Mouse (Mus musculus) testis, adult 2 months (tissue): Measurements from ENCODE around the gene Poldip3.

Source experiments
- CTCF ChIP-seq: fragments of 200-500 bp; IDR thresholded peaks from 2 replicates; pipeline ENCODE4 v1.5.1; 2012; ENCODE audit warnings: low read depth, mild to moderate bottlenecking, inconsistent platforms, low read length, moderate library complexity; ENCODE audit not compliant: control insufficient read depth, insufficient read depth, insufficient replicate concordance
- POLR2A ChIP-seq: fragments of 200-500 bp; IDR thresholded peaks from 2 replicates; pipeline ENCODE4 v1.6.1; 2012; ENCODE audit warnings: low read depth, mild to moderate bottlenecking, inconsistent platforms, low read length, moderate library complexity; ENCODE audit not compliant: control insufficient read depth

GRCm38 (mm10) chr15:83159823-83160222 lies 10.6 kb upstream of the Poldip3 start:
- TF ChIP-seq POLR2A (no peak), CTCF (no peak)
